Mouse (Mus musculus) bone marrow macrophage, adult 2 months (primary cell): ENCODE data around the gene AC129217.1.

Source experiments
- CTCF ChIP-seq: IDR thresholded peaks from 2 replicates; pipeline ENCODE4 v1.5.1; 2012; ENCODE audit warnings: low read depth, mild to moderate bottlenecking, low read length, moderate library complexity
- POLR2A ChIP-seq: IDR thresholded peaks from 2 replicates; pipeline ENCODE4 v1.6.1; 2012; ENCODE audit warnings: mild to moderate bottlenecking, low read depth, low read length, borderline replicate concordance

DNA sequence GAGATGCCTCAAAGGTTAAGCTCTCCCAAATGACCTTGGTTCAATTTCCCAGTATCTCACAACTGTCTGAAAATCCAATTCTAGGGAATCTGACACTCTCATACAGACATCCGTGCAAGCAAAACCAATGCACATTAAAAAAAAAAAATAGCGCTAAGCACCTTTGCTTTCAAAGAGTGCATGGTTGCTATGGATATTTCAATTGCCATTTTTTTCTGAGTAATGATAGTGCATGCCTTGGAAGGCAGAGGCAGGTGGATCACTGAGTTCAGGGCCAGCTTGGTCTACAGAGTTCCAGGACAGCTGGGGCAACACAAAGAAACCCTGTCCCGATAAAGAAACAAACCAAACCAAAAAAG lies 51.4 kb downstream of the AC129217.1 start:
- TF ChIP-seq CTCF, result no peak
- TF ChIP-seq POLR2A, result no peak
